Mouse (Mus musculus): Measurements from ENCODE around the gene Cpne9.

DNA sequence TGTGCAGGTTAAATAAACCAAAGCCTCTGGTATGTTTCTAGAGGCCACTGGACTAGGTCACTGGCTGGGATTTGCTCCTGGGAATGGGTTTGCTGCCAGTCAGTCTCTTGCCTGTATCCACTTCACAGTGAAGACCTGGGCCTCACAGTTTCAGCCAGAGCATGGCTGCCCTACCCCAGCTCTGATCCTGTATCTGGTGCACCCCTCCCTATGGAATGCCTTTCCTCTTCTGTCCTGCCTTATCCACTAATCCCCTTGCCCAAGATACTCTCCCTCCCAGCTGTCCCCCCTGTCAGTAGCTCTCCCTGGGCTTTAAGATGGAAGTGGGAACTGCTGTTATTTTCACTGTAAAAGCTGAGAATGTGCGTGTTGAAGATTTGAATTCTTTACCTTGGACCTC, 14.1 kb upstream of the Cpne9 start:
- no peak for TF ChIP-seq ZNF384 (IDR thresholded peaks at IDR 0.05; ENCODE audit: low read depth, low read length)
- TF ChIP-seq HCFC1 (IDR thresholded peaks at IDR 0.05; ENCODE audit: borderline replicate concordance, insufficient read depth, low read length) = no peak

Measured in ES-E14 (cell line).